Mouse (Mus musculus) frontal cortex, postnatal 36 days (tissue): ENCODE results near the gene Rbbp8nl.
A peak's percentile ranks its signal among the peaks of the same experiment; 100 is the strongest.
"Not testable (repeated sequence)": the region's sequence is repeated elsewhere in the genome, so short reads cannot be mapped to it uniquely, and the experiment has no call there.

Experiments used
- DNase-seq, 2 experiments: peaks; one replicate each; pipeline ENCODE4 v3.0.0; 2022; ENCODE audit warnings: low spot score in 2 of 2

Gene Rbbp8nl

GRCm38 (mm10) chr2:180288966-180289365, 713 bp downstream of the Rbbp8nl start:
- no peak for DNase-seq

- no peak for DNase-seq
Observed at GRCm38 (mm10) chr2:180279321-180279720, 10.4 kb downstream of the Rbbp8nl start.

DNA sequence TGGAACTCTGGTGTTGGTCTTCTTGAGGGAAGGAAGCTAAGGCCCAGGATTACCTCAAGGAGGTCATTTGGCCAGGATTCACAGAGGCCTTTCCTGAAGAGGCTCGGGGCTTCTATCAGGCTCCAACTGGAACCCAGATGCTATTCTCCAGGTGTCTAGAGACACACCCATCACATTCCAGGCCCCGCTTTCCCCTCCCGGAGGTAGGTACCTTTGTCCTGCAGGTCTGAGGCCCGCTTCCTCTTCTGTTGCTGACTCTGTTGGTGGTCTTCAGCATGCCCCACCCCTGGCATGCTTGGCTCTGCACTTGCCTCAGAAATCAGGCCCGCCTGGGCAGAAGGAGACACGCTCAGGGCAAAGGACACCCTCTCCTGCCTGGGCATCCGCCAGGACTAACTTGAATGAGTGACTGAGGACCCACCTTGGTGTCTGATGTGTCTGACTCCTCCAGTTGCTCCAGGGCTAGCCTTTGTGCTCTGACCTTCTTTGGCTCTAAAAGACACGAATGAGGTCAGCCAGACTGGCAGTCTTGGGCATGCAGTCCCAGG, 11.8 kb downstream of the Rbbp8nl start:
- no peak for DNase-seq

GRCm38 (mm10) chr2:180276851-180277259, 12.8 kb downstream of the Rbbp8nl start:
- DNase-seq, result no peak

- no peak for DNase-seq
Observed at GRCm38 (mm10) chr2:180276385-180276784, 13.3 kb downstream of the Rbbp8nl start.

- DNase-seq, result peak; percentile 75 to 80
Observed at GRCm38 (mm10) chr2:180275836-180276235, 13.8 kb downstream of the Rbbp8nl start.

DNA sequence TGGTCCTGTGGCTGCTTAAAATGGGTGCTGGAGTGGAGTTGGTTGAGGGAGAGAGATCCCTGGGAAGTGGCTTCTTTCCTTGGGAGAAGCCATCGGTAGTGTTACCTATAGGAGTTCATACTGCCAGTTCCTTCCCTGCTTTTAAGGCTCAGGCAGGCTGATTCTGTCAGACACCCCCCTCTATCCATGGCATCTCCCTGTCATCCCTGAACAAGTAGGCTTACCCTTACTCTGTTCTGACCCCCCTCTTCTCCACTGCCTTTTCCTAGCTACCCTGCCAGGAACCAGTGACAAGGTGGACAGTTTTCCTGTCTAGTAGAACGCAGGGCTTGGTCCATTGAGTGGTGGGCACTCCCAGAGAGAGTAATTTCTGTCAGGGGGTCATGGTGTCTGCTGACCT, 15.2 kb downstream of the Rbbp8nl start:
- DNase-seq, result no peak

GRCm38 (mm10) chr2:180273394-180274244, 16.1 kb downstream of the Rbbp8nl start, which contains the start of gene Cables2:
Gene Cables2, minus strand, starts transcription at chr2:180273496.
- DNase-seq, result peak; percentile 80 to 94

DNA sequence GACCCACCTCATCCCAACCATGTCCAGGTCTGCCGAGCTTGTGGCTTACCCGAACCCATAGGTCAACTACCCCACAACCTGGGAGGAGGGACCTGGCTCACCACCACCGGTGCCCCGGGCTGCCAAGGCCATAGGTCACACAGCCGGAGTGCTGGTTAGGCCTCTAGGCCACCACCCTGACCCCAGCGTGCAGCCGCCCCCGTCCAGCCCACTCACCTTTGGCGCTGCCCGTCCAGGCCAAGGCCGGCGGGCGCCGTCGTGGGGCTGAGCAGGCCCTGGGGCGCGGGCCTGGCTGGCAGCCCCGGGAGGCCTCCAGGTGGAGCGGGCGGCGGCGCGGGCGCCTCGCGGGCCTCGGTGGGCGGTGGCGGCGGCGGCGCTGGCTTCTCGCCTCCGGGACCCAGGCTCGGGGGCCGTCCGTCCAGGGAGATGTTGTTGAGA, 16.8 kb downstream of the Rbbp8nl start:
- DNase-seq, result peak in 1 of 2 experiments; percentile 19

- no peak for DNase-seq
Observed at GRCm38 (mm10) chr2:180271804-180272395, 17.8 kb downstream of the Rbbp8nl start.

DNA sequence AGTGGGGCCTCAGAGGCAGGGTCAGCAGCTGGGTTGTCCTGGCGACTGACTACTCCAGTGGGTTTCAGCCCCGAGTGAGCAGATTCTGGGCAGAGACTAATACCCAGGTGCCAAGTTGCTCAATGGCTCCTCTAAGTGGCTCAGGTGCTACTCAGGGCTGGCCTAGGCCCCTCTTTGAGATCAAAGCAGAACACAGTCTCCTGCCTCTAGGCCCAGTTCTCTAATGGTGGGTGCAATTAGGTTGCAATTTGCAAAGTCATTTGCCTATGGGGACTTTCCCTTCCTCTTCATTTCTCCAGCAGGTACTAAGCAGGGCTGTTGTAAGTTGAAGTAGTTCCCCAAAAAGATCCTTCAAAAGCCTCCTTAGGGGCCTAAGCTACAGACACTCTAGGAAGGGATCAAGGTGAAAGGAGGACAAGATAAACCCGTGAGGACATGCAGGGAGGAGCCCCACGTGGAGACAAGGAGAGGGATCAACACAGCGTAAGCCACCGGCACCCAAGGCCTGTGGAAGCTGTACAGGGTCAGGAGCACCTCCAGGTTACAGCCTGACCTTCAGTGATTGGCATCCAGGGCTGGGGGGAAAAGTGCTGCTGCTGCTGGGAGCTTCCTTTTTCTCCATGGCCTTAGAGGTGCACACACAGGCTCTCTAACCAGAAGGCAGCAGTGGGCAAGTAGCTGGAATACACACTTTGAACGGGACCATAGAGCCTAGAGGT, 19.0 kb downstream of the Rbbp8nl start:
- DNase-seq, result no peak

DNA sequence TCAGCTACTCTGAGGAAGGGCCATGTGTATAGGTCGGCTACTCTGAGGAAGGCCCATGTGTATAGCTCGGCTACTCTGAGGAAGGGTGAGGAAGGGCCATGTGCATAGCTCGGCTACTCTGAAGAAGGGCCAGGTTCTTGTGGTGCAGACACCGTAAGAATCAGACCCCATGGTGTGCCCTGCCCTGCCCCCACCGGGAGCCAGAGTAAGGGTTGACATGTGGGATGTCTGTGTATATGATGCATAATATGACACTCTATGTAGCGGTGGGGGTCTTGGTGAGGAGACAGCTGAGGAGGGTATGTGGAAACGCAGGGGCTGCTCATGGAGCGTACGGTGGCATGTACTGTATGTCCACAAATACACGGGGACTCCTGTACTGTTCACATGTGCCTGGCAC, 20.4 kb downstream of the Rbbp8nl start:
- no peak for DNase-seq

DNA sequence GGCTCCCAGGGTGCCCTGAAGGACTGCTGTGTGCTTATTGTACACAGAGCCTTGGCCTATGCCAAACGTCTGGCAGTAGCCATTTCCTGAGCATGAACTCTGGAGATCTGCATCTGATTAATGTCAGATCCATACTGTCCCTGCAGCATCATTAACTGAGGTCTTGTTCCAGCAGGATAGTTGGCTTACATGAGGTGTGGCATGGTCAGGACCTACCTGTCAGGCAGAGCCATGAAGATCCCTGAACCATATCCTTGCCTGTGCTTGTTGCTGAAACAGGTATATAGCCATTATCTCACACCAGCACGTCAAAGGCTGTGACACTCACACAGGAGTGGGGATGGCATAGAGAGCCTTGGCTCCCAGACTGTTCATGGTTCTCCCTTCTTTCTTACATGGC, 21.7 kb downstream of the Rbbp8nl start:
- DNase-seq, result no peak

DNA sequence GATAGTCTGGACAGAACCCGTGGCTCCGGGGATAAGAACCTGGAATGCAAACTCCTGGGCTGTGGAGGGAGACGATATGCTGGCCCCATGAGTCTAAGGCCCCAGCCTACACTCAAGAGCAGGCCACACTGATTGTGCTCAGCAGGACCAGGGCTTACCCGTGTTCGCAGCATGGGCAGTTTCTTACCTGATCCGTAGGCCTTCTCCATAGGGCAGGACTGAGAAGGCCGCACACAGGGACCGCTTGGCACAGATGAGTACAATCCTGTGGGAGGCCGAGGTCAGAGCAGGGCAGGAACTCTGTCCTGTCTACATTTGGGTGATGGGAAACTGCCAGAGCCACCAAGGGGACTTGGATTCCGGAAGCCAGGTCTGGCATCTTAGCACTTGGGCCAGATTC, 26.8 kb downstream of the Rbbp8nl start:
- DNase-seq, result no peak

GRCm38 (mm10) chr2:180262441-180262840, 27.2 kb downstream of the Rbbp8nl start:
- DNase-seq, result no peak

- DNase-seq, result no peak
Observed at GRCm38 (mm10) chr2:180261901-180262300, 27.8 kb downstream of the Rbbp8nl start.

DNA sequence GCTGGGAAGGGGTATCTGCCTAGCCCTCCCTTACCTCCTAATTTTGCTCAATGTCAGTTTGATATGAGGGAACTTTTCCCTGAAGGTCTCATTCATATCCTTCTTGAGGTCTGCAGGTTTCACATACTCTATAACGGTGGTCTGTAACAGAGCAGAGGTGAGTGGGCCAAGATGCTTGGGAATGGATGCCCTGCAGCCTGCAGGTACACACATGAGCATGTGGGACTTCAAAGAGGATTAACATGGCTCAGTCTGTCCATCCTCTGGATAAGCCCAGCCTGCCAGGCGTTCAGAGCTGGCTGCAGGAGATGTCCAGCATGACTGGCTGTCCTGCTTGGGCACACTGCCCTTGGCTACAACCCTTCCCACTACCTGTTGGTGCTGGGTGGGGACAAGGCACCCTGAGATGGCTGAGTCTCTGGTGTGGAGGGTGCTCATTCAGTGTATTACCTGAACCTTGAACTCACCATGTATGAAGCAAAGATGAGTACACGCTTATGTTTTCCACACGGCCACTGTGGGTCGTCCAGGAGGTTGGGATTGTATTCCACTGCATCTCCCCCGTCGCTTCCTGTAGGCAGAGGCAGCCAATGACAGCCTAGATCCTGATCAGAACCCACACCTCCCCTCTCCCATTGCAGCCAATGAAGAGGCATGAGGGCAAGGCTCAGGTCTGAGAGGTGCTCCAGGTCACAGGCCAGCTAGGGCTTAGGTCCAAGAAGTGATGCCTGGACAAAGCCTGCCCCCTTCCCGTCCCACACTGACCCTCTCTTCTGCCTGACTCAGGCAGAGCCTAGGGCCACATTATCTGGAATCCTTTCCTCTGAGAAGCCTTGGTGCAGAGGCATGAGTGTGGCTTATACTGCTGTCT, 28.8 kb downstream of the Rbbp8nl start:
- DNase-seq, result no peak

DNA sequence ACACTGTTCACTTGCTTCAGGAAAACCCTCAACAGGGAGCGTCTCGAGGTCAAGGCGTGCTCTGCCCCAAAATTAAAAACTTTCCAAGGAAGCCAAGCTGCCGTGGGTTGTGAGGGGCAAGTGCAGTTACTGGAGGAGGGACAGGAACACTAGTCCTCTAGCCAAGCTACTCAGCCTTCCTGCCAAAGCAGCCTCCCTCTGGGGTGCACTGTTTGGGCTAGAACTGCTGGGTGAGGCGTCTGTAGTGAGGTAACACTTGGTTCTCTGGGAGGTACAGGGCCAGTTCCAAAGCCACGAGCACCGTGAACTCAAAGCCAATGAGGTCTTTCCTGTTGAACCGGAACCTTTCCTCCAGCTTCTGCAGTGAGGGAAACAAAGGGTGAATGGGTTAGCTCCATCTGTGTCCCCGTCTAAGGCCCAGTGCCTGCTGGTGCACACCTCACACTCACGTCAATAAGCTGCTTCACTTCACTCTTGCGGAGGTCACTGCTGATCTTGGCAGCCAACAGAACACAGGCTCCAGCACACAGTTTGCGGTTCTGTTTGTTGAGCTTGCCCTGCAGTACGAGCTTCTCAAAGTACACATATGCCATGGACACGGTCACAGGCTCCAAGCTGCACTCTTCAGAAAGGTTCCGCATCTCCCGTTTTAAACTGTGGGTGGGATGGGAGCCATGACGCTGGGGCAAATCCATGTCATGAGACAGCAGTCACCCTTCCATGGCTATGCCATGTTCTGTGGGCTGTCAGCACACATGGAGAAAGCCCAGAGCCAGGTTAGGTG, 29.7 kb downstream of the Rbbp8nl start:
- not testable (repeated sequence) for DNase-seq

DNA sequence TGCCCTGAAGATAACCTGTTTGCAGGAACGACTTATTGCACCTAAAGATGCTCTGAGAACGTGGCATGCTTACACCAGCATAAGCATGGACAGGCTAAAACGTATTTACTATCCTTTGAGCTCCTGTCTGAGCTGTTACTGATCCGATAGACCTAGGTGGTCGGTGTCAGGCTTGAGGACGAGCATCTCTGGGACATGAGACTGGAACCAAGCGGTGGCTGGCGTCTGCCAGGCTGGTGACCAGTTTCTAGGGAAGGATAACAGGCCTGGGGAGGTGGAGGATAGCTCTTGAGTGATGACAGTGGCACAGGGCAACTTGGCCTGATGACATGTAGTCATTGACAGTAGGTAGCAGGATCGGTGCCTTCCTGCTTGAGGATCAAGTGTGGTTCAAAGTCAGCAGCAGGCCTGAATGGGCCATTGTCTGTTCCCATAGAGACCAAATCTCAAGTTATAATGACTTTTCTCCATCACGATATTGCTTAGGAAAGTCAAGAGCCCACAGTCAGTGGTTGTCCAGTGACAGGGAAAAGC, 30.7 kb downstream of the Rbbp8nl start:
- DNase-seq, result not testable (repeated sequence)
